Mouse (Mus musculus): Measurements from ENCODE around the gene 4931406P16Rik. TPM values are rescaled to one million over a fixed set of nuclear protein-coding genes. Genes with fewer than 3 reads are reported as not detected.

The 4931406P16Rik gene
- 25.8 and 28.7 TPM in 2 replicates for polyA plus RNA-seq (2012)

GRCm38 (mm10) chr7:34313443-34313875 lies at the start of gene 4931406P16Rik:
4931406P16Rik (minus strand) TSS chr7:34313551.
- TF ChIP-seq GATA1 (IDR thresholded peaks at IDR 0.05; ENCODE audit: low read length): no peak

GRCm38 (mm10) chr7:34355629-34356028 lies 42.3 kb upstream of the 4931406P16Rik start:
- TF ChIP-seq GATA1 (IDR thresholded peaks at IDR 0.05; ENCODE audit: low read length): no peak

GRCm38 (mm10) chr7:34351997-34352396 lies 38.6 kb upstream of the 4931406P16Rik start:
- TF ChIP-seq GATA1 (IDR thresholded peaks at IDR 0.05; ENCODE audit: low read length): no peak

- TF ChIP-seq GATA1 (IDR thresholded peaks at IDR 0.05; ENCODE audit: low read length): no peak
These were observed 36.8 kb upstream of the 4931406P16Rik start for GRCm38 (mm10) chr7:34350166-34350565.

GRCm38 (mm10) chr7:34348011-34348410 lies 34.7 kb upstream of the 4931406P16Rik start:
- no peak for TF ChIP-seq GATA1 (IDR thresholded peaks at IDR 0.05; ENCODE audit: low read length)

GRCm38 (mm10) chr7:34347041-34347440 lies 33.7 kb upstream of the 4931406P16Rik start:
- TF ChIP-seq GATA1 (IDR thresholded peaks at IDR 0.05; ENCODE audit: low read length): no peak

- TF ChIP-seq GATA1 (IDR thresholded peaks at IDR 0.05; ENCODE audit: low read length): no peak
These were observed 33.2 kb upstream of the 4931406P16Rik start for GRCm38 (mm10) chr7:34346505-34346904.

GRCm38 (mm10) chr7:34342040-34342793 lies 28.9 kb upstream of the 4931406P16Rik start:
- TF ChIP-seq GATA1 (IDR thresholded peaks at IDR 0.05; ENCODE audit: low read length): no peak

- TF ChIP-seq GATA1 (IDR thresholded peaks at IDR 0.05; ENCODE audit: low read length): no peak
These were observed 27.5 kb upstream of the 4931406P16Rik start for GRCm38 (mm10) chr7:34340841-34341240.

GRCm38 (mm10) chr7:34339164-34339489 lies 25.8 kb upstream of the 4931406P16Rik start:
- no peak for TF ChIP-seq GATA1 (IDR thresholded peaks at IDR 0.05; ENCODE audit: low read length)

GRCm38 (mm10) chr7:34338445-34339163 lies 25.3 kb upstream of the 4931406P16Rik start:
- TF ChIP-seq GATA1 (IDR thresholded peaks at IDR 0.05; ENCODE audit: low read length): no peak

GRCm38 (mm10) chr7:34337268-34337667 lies 23.9 kb upstream of the 4931406P16Rik start:
- no peak for TF ChIP-seq GATA1 (IDR thresholded peaks at IDR 0.05; ENCODE audit: low read length)

- TF ChIP-seq GATA1 (IDR thresholded peaks at IDR 0.05; ENCODE audit: low read length): no peak
These were observed 14.1 kb upstream of the 4931406P16Rik start for GRCm38 (mm10) chr7:34327493-34327892.

- no peak for TF ChIP-seq GATA1 (IDR thresholded peaks at IDR 0.05; ENCODE audit: low read length)
These were observed 11.5 kb upstream of the 4931406P16Rik start for GRCm38 (mm10) chr7:34324857-34325256.

GRCm38 (mm10) chr7:34324005-34324404 lies 10.7 kb upstream of the 4931406P16Rik start:
- no peak for TF ChIP-seq GATA1 (IDR thresholded peaks at IDR 0.05; ENCODE audit: low read length)

GRCm38 (mm10) chr7:34323351-34323750 lies 10.0 kb upstream of the 4931406P16Rik start:
- TF ChIP-seq GATA1 (IDR thresholded peaks at IDR 0.05; ENCODE audit: low read length): no peak

- no peak for TF ChIP-seq GATA1 (IDR thresholded peaks at IDR 0.05; ENCODE audit: low read length)
These were observed 8.6 kb upstream of the 4931406P16Rik start for GRCm38 (mm10) chr7:34321958-34322357.

Data from G1E-ER4 (cell line).